Mouse (Mus musculus) layer of hippocampus, adult 9-11 months (tissue): ENCODE measurements at regions not wholly inside any gene's neighbourhood (a gene's known extent, or its start where the extent isn't known, plus 50 kb on each side); places are given as distances from the start of the nearest gene placed in this dataset.
A peak's percentile ranks its signal among the peaks of the same experiment; 100 is the strongest.

Experiments
- DNase-seq: peaks from one replicate; pipeline ENCODE4 v3.0.0; 2022

- no peak for DNase-seq
These were observed 139.9 kb downstream of the Tle1 start for GRCm38 (mm10) chr4:72060605-72061352.

- no peak for DNase-seq
These were observed 150.9 kb downstream of the Tle1 start for GRCm38 (mm10) chr4:72049638-72050454.

GRCm38 (mm10) chr4:72022152-72022551 lies 178.6 kb downstream of the Tle1 start:
- DNase-seq = no peak

GRCm38 (mm10) chr4:72014221-72014850 lies 186.4 kb downstream of the Tle1 start:
- no peak for DNase-seq

GRCm38 (mm10) chr4:72013583-72013982 lies 187.1 kb downstream of the Tle1 start:
- DNase-seq = peak; percentile 7

GRCm38 (mm10) chr4:72010316-72010715 lies 190.4 kb downstream of the Tle1 start:
- DNase-seq = no peak

- no peak for DNase-seq
These were observed 194.8 kb downstream of the Tle1 start for GRCm38 (mm10) chr4:72005926-72006325.

- DNase-seq = no peak
These were observed 199.4 kb downstream of the Tle1 start for GRCm38 (mm10) chr4:72001221-72001875.

- no peak for DNase-seq
These were observed 210.9 kb upstream of the Gm11232 start for GRCm38 (mm10) chr4:71968701-71969100.

- DNase-seq = no peak
These were observed 195.7 kb upstream of the Gm11232 start for GRCm38 (mm10) chr4:71953441-71953840.

GRCm38 (mm10) chr4:71933240-71933986 lies 175.6 kb upstream of the Gm11232 start:
- DNase-seq = peak; percentile 19

GRCm38 (mm10) chr4:71932818-71933217 lies 175.1 kb upstream of the Gm11232 start:
- DNase-seq = no peak

- no peak for DNase-seq
These were observed 153.8 kb upstream of the Gm11232 start for GRCm38 (mm10) chr4:71911551-71911950.

GRCm38 (mm10) chr4:71875651-71876050 lies 117.9 kb upstream of the Gm11232 start:
- peak; percentile 49 for DNase-seq

- DNase-seq = no peak
These were observed 109.2 kb upstream of the Gm11232 start for GRCm38 (mm10) chr4:71866948-71867347.

GRCm38 (mm10) chr4:71841833-71842232 lies 84.1 kb upstream of the Gm11232 start:
- peak; percentile 34 for DNase-seq

GRCm38 (mm10) chr4:71840774-71841146 lies 83.0 kb upstream of the Gm11232 start:
- DNase-seq = no peak

GRCm38 (mm10) chr4:71839803-71840773 lies 82.3 kb upstream of the Gm11232 start:
- peak; percentile 13 for DNase-seq

GRCm38 (mm10) chr4:71839134-71839802 lies 81.5 kb upstream of the Gm11232 start:
- no peak for DNase-seq

GRCm38 (mm10) chr4:71835737-71836136 lies 78.0 kb upstream of the Gm11232 start:
- no peak for DNase-seq

GRCm38 (mm10) chr4:71811444-71811843 lies 53.7 kb upstream of the Gm11232 start:
- no peak for DNase-seq
